26 mouse cellular contexts compared by ENCODE assay signal in the genomic region with DNA sequence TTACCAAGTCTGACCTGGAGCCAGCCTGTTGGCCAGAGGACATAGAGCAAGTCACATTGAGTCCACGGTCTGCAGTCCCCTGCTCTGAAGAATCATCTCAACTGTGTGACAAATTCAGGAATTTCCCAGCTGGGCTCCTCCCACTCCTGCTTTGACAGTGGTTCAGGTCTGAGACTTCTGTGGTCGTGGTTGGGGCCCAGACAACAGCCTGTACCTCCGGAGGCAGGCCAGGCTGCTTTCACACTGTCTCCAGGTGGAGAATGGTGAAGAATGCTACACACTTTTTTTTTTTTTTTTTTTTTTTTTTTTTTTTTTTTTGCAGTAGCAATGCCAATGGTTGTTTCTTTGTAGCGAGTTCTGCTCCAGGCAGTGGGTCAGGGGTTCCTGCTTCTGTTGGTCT.
DNase-seq lines count a peak whose midpoint lies in the region; ATAC-seq and TF ChIP-seq lines count a peak whose summit lies in the region.
"Had no signal": no experiment of that assay in that cellular context is flagged by ENCODE, and none has a peak within 500 bp of the region (broad histone marks: within the 10 kb centered on the region; RNA-seq: fewer than 3 reads in every experiment).

No protein-coding gene starts in this region.

- peak; percentile 18 for DNase-seq in CD4-positive, CD25-positive, alpha-beta regulatory T cell, adult 2 months (ENCODE audit: low read depth, low spot score)
- peak; percentile 36 for DNase-seq in thymus, postnatal 0 days (ENCODE audit: low spot score)
- DNase-seq in thymus, postnatal 10 days (ENCODE audit: low spot score in 2 of 2) = no peak
- no peak for DNase-seq in ES-E14 (ENCODE audit: low read depth, low spot score)
- DNase-seq in natural killer cell, adult 2 months (ENCODE audit: low spot score in 2 of 2) = peak; percentile 26 to 57
- no peak for DNase-seq in spleen, postnatal 4 days (ENCODE audit: low spot score in 2 of 2)
- no peak for DNase-seq in testis, postnatal 14 days (ENCODE audit: low spot score)
- DNase-seq: adrenal gland, adult 2 months; adrenal gland, postnatal 10 days; adrenal gland, postnatal 25 days; B cell, adult 2 months; cerebellum, adult 11 months; cerebellum, adult 18-20 months; cerebellum, adult 8-10 months; cerebellum, adult 9-11 months; cerebellum, postnatal 14 days; cerebellum, postnatal 36 days; embryo, embryonic 11 days had no signal

- H3K4me1 ChIP-seq in ES-E14 (ENCODE audit: control insufficient read depth in 2 of 2, insufficient read depth in 2 of 2, low read length in 2 of 2, poor library complexity in 1 of 2) = peaks cover 2 to 14% of the 10 kb centered on the region in 2 experiments; a peak in 3 of 4 replicates

- H3K4me3 ChIP-seq in ES-E14 (ENCODE audit: insufficient read depth in 1 of 2, low read depth in 1 of 2, low read length in 2 of 2, poor library complexity in 1 of 2, severe bottlenecking in 1 of 2) = no peak overlapping the region
- H3K4me3 ChIP-seq: embryonic facial prominence, embryonic 13.5 days; embryonic facial prominence, embryonic 15.5 days; erythroblast, embryonic 14.5 days; forebrain, embryonic 10.5 days; forebrain, embryonic 12.5 days had no signal

- H3K9me3 ChIP-seq in ES-E14 (ENCODE audit: control insufficient read depth, insufficient read depth, low read depth, low read length) = no peaks in the 10 kb centered on the region
- H3K9me3 ChIP-seq: embryonic facial prominence, embryonic 13.5 days; embryonic facial prominence, embryonic 15.5 days; forebrain, embryonic 10.5 days; forebrain, embryonic 12.5 days had no signal

- no peak overlapping the region for H3K27ac ChIP-seq in ES-E14 (ENCODE audit: insufficient read depth, low read depth, low read length, poor library complexity, severe bottlenecking)
- H3K27ac ChIP-seq: embryonic facial prominence, embryonic 13.5 days; embryonic facial prominence, embryonic 15.5 days; forebrain, embryonic 10.5 days; forebrain, embryonic 12.5 days had no signal

- H3K9ac ChIP-seq in ES-E14 (ENCODE audit: insufficient read depth, low read depth, low read length, poor library complexity, severe bottlenecking) = no peak overlapping the region
- H3K9ac ChIP-seq: embryonic facial prominence, embryonic 13.5 days; embryonic facial prominence, embryonic 15.5 days; forebrain, embryonic 12.5 days had no signal

- ATAC-seq in CD4-positive, CD25-positive, alpha-beta regulatory T cell, adult 4 months = no peak
- ATAC-seq: forebrain, embryonic 14.5 days; forebrain, embryonic 16.5 days had no signal

- in situ Hi-C loops in ES-E14 (cut with MboI; ENCODE audit: low sequenced_read_pairs in 2 of 2, unreplicated experiment in 2 of 2) = no loop called here

- H3K36me3 ChIP-seq in ES-E14 (ENCODE audit: control insufficient read depth, insufficient read depth, low read length, poor library complexity, severe bottlenecking) = no peaks in the 10 kb centered on the region
- H3K36me3 ChIP-seq: embryonic facial prominence, embryonic 13.5 days; embryonic facial prominence, embryonic 15.5 days; forebrain, embryonic 10.5 days; forebrain, embryonic 12.5 days had no signal

TF ChIP-seq in ES-E14, 5 proteins besides CTCF, POLR2A, EP300 and RAD21:
- TF ChIP-seq CHD2 (IDR thresholded peaks at IDR 0.05; ENCODE audit: low read depth, low read length) = no peak
- TF ChIP-seq ZNF384 (IDR thresholded peaks at IDR 0.05; ENCODE audit: low read depth, low read length) = peak; percentile 80
TF ChIP-seq in ES-E14: peak in this region for 1.

Comparison
In these comparisons a context has a peak if more than half of its experiments do, and no peak if none do; other contexts are left out.
1. DNase-seq: peak in CD4-positive, CD25-positive, alpha-beta regulatory T cell, adult 2 months (single experiment), thymus, postnatal 0 days (single experiment) and natural killer cell, adult 2 months (2 of 2); none in thymus, postnatal 10 days (0 of 2), ES-E14 (single experiment), spleen, postnatal 4 days (0 of 2) and testis, postnatal 14 days (single experiment).